Mouse (Mus musculus) lung, postnatal 0 days (tissue): ENCODE measurements around the gene Arhgap30.
A peak's percentile ranks its signal among the peaks of the same experiment; 100 is the strongest.

Experiments
- CTCF ChIP-seq: IDR thresholded peaks from 2 replicates; pipeline ENCODE4 v1.5.1; 2016; ENCODE audit warnings: antibody characterized with exemption, mild to moderate bottlenecking
- EP300 ChIP-seq: IDR thresholded peaks from 2 replicates; pipeline ENCODE4 v1.6.1; 2016; ENCODE audit warnings: antibody characterized with exemption, mild to moderate bottlenecking, control low read depth

GRCm38 (mm10) chr1:171358421-171358820 is 30.3 kb upstream of the Arhgap30 start:
- TF ChIP-seq CTCF (peak; percentile 90), EP300 (no peak)
